Mouse (Mus musculus) CD4-positive, CD25-positive, alpha-beta regulatory T cell, adult 2 months (primary cell): ENCODE data around the gene Rcsd1.
"Not testable (repeated sequence)": the region's sequence is repeated elsewhere in the genome, so short reads cannot be mapped to it uniquely, and the experiment has no call there.

Source experiments
- DNase-seq: peaks from one replicate; pipeline ENCODE4 v3.0.0-alpha.2; 2012; ENCODE audit warnings: low read depth, low spot score

Gene Rcsd1

DNA sequence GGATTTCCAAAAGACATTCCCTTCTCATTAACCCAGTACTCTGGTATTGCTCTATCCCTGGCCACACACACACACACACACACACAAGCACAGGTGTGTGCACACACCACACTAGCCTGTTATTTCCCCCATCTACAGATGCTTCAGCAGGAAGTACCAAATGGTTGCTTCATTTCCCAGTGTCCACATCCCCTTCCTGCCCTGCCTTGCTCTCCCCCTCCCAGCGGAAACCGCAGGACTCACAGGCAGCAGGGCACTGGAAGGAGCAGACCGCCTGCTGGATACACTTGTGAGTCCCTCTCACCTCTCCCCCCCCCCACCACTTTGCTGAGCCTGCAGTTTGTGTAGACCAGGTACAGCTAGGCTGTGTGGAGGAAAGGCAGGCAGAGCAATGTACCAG lies 18.0 kb downstream of the Rcsd1 start:
- DNase-seq: peak; percentile 63

DNA sequence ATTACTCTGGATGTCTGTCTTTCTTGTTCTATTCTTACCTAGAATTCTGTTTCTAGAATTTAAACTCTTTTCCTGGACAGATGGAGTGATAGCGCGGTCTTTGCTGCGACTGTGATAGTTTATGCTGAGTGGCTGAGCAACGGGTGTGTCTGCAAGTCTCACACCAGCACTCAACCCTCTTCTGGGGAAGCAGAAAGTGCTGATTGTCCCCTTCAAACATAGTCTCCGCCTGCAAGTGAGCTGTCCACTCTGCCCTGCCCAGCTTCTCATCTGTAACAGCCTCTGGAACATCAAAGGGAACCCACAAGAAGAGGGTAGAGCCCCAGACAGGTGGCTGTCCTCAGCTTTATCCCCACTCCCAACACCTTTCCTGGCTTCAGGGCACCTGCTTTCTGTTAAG lies 19.7 kb downstream of the Rcsd1 start:
- DNase-seq: no peak

DNA sequence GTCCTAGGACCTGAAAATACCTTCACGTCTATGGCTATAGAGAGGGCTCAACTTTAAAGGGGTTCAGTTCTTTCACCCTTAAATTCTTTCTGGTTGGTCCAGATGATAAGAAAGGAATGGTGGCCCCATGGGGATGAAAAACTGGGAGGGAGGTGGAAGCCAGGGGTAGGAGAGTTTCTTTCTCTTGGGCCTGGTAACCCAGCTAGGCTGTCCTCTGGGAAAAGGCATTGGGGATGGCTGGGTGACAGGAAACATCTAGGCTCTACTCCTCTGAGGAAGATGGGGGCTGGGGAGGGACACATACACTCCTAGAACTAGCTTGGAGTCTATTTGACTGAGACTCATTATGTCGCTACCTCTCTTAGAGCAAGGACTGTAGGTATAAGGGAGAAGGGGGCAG lies 21.7 kb downstream of the Rcsd1 start:
- no peak for DNase-seq

DNA sequence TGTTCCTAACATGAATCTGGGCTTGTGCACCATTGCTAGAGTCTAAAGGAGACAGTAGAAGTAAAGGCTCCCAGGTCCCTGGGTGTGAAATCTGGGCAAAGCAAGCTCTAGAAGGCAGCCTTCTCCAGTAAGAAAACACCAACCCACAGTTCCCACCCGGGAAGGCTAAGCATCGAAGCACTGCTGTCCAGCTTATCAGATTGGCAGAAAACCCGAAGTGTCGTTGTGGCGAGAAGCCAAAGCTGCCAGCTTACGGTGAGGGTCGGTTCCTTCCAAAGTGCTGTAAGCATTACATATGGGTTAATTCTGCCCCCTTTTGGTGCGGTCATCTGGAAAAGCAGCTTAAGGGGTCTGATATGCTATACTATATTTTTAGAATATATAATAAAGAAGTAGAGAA lies 22.6 kb downstream of the Rcsd1 start:
- DNase-seq: no peak

DNA sequence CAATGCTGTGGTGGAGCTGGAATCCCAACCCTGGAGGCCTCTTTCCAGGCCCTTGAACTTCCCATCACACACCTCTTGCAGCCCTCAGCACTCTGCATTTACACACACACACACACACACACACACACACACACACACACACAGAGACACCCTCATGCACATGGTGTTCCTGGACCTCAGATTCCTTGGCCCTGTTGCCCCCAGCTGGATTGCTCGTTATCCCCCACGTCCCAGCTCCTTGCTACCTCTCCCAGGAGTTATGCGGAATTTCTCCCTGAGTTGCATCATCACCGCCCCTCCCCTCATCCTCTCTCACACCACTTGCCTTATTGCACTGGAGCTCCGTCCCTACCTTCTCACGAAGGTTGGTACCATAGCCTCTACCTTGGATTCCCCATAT lies 23.2 kb downstream of the Rcsd1 start:
- DNase-seq: no peak

DNA sequence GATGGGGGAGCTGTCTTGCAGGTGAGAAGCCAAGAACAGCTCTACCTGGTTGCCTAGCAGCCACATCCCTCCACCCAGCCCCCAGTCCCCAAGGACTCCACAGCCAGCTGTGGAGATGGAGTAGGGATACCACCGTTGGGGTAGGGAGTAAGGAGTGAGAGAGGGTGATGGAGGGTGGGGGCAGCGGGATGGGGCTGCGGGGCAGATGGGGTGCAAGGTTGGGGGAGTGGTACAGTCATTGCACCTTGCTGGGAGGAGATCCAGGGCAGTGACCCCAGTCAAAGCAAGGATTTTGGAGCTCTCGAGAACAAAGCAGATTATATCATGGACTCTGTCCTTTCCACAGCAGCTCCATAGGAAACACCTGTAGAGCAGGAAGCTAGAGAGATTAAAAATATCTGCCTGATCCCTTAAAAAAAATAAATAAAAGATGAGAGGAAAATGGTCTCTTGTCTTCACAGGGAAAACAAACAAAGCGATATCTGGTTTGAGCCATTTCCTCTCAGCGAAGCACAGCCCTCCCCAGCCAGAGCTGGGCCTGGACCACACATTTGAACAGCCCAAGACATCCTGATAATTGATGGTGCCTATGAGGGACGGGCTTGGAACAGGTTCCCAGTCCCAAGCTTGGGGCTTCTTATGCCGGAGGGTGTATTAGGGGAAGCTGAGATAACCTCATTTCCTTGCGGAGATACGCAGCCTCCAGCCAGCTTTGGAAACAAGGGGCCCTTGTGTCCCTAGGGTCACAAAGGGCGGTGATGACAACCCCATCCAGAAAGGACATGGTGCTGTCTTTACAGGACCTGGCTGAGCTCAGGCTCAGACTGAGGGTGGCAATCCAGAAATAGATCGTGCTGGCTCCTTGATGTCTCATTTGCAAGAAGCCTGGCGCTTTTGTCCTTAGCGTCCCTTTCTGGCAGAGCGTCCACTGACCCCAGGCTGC lies 25.0 kb downstream of the Rcsd1 start:
- DNase-seq: no peak

DNA sequence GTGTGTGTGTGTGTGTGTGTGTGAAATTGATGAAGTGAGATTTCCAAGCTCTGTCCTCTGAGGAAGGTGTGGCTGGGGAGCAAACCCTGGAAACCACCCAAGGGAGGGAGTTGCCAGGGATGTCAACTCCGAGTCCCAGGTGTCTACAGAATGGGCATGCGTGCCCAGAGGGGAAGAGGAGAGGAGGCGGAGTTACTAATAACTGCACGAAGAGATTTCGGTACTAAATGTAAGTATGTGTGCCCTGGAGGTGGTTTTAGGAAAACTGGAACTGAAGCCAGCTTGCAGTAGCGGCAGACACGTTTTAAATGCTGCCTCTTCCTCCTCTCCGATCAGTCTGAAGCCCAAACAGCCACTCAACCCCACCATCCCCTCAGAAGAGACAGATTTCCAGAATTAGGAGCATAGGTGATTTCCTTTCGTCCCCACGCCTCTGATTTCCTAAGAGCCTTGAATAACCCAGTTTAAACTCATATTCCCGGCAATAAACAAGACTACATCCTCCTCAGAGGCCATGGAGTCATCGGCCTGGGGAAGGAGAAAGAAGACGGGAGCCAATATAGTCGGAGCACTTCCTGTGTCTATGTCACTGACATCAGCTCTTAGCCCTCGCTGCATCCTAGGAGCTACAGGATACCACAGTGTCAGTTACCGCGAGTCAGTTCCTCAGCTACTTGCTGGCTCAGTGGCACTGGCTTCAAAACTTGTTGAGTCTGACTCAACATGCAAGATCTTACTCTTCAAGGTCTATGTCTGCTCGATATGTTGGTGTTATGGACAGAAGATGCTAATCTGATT lies 27.3 kb downstream of the Rcsd1 start:
- peak; percentile 54 for DNase-seq

DNA sequence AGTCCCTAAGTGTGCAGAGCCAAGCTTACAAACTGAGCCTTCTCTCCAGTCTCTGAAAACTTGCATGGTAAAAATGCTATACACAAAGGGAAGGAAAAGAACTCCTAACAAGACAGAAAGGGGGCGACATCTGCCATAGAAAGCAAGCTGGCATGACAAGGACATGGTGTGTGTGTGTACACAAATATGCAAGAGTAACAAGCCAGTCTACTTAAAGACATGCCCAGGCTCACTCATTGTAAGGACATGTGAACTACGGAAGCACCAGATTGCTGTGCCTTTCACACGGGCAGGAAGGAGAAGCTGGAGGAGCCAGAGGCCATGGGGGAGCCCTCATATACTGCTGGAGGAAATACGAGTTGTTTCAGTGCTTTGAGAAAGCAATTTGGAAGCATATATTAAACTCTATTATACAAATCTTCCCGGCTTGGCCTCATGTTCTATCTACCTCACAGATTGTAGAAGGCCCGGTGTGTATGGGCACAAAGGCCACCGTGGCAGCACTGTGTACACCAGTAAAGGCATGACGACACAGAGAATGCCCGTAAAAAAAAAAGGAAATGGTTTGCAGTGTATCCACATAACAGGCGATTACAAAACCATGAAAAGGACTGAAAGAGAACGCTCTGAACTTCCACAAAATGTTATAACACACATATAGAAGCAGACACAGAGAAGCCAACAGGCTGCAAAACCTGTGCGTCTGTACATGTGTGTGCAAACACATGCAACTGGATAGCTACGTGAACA lies 28.3 kb downstream of the Rcsd1 start:
- peak; percentile 51 for DNase-seq

DNA sequence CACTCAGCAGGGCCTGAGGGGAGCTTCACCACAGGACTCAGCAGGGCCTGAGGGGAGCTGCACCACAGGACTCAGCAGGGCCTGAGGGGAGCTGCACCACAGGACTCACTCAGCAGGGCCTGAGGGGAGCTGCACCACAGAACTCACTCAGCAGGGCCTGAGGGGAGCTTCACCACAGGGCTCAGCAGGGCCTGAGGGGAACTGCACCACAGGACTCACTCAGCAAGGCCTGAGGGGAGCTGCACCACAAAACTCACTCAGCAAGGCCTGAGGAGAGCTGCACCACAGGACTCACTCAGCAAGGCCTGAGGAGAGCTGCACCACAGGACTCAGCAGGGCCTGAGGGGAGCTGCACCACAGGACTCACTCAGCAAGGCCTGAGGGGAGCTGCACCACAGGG lies 29.5 kb downstream of the Rcsd1 start:
- not testable (repeated sequence) for DNase-seq

DNA sequence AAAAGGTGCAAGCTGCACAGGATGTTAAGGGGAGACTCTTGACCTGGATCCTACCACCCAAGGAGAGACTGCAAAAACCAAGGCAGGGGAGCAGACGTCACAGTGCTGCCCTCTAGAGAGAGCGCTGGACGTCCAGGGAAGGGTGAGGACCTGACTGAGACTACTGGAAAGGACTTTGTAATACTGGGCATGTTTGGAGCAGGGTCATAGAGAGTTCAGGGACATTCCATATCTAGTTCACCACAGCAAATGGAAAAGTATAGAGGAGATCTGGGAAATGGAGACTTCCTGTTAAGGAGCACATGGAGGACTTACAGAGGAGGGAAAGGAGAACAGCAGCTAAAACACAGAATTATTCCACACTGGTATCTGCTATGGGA lies 29.9 kb downstream of the Rcsd1 start:
- DNase-seq: no peak

DNA sequence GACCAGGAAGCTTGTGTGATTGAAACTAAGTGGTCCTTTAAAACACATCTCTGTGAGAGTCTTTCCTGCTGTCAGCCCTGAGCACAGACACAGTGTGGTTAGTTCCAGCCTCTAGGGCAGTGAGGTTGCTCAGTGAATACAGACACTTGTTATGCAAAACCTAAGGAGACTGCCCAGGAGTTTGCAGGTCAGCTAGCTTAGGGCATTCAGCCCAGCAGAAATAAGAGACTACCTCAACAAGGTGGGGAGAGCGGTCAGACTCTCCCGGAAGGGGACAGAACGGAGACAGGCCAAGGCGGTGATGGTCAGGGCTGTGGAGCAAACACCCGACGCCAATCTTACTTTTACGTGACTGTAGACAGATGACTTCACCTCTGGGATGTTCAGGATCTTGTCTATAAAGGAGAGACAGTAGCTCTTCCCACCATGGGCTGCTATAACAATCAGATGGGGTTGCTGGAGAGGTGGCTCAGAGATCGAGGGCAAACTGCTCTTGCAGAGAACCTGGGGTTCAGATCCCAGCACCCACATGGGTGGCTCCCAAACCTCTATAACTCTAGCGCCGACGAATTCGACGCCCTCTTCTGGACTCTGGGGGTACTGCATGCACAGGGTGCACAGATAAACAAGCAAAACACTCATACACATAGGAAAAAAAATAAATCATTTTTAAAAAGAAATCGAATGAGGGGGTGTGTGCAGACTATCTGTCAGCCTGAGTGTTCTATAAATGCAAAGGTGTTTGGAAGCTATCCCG lies 30.5 kb downstream of the Rcsd1 start:
- DNase-seq: peak; percentile 47

DNA sequence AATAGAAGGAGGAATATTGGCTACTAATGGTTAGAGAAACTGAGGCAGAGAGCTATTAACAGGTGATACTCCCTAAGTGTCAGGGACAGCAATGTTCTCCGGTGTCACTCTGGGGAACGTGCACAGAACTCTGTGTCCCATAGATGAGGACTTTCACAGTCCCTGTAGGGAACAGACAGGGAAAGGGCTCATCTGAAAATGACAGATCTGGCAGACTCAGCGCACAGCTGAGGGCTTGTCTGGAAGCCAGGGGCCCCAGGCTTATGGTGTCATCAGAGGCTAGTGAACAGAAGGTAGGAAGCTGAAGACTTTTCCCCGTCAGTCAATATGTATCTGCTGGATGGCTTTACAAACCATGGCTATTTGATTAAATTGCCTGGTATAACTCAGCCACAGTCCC lies 32.0 kb downstream of the Rcsd1 start:
- no peak for DNase-seq

DNA sequence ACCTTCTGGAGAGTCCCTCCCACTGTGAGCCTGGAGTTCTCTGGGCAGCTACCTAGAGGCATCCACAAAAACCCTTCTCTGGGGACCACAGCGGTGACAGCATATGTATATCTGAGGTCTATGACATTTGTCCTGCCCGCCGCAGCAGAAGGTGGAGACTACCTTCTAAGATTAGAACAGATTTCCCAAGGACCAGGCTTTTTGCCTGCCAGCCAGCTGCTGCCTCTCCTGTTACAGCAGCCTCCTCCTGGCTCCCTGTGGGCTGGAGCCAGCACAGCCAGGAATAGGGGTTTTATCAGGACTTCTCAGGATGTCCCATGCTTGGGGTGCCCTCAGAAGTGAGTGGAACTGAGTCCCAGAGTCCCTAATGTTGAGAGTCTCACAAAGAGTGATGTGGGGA lies 32.6 kb downstream of the Rcsd1 start:
- no peak for DNase-seq

DNA sequence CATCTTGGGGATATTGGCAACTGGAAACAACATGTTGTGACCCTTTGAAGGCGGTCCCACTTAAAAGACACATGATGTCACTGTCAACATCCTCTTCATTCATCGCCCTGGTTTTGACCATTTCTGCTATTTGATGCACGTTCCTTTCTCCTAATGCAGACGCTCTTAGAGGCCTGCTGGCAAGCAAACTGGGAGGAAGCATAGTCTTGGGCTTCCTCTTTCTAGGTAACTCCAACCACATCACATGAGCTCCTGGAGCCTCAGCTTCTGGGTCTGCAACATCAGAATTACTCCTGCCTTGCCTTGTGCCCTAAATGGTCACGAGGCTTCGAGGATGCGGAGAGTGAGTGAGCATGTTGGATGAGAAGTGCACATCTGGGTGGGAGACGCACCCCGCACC lies 34.4 kb downstream of the Rcsd1 start:
- DNase-seq: no peak

DNA sequence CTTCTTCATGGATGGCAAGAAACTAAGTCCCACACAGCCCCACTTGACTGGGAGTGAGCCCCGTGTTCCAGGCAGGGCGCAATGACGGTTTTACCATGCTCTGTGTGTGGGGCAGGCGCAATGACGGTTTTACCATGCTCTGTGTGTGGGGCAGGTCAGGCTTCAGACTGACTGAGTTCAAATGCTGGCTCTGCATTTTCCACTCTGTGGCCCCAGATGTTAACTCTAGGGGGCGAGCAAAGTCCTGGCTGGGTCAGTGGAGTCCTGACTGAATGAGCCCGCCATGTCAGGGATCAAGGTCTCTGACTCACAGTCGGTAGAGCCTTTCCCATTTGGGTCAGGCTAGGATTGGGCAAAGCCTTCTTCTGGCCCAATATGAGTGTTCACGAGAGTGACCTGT lies 37.2 kb downstream of the Rcsd1 start:
- peak; percentile 35 for DNase-seq

DNA sequence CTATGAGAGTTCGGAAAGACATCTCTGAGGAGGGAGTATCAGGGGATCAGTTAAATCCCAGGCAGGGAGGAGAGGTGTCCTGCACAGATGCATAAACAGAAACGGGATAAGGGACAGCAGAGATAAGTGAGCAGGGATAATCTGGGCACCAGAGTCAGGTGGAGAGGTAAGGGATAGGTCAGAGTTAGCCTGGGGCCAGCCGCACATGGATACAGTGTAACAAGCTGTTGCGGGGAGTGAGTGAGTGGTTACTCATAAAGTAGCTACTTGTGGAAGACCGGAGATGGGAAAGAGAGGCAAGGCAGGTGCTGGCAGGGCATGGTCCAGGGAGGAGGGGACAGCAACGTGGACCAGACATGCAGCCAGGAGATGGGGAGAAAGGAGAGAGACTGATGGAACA lies 39.5 kb downstream of the Rcsd1 start:
- no peak for DNase-seq

DNA sequence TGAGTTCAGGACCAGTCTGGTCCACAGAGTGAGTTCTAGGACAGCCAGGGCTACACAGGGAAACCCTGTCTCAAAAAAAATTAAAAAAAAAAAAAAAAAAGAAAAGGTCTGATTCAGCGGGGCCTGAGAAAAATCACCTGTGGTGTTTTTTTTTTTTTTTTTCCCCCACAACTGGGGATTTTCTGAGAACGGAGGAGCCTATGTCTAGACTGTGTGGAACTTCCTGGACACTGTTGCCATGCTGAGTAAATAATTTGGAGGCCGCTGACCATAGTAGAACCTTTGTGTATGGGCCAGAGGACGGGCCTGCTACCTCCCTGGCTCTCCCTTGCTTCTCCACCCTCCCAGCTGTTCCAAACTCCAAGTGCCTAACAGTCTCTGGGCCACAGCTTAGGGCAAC lies 40.7 kb downstream of the Rcsd1 start:
- DNase-seq: peak; percentile 55

DNA sequence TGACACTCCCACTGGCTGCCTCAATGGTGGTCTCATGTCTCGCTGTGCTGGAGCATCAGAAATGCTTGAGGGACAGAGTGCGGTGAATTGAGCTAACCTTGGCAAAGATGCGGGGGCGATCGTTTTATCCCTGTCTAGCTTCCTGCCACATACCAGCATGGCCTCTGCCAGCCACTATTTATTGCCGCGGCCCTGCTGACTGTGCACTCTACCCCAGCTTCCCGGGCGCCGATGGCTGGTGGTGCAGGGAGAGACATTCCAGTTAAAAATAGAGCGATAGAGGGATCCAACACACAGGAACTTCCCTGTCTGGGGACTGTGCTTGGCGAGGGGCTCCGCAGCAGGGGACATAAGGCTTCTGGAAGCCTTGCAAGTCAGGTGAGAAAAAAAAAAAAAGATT lies 42.2 kb downstream of the Rcsd1 start:
- no peak for DNase-seq

DNA sequence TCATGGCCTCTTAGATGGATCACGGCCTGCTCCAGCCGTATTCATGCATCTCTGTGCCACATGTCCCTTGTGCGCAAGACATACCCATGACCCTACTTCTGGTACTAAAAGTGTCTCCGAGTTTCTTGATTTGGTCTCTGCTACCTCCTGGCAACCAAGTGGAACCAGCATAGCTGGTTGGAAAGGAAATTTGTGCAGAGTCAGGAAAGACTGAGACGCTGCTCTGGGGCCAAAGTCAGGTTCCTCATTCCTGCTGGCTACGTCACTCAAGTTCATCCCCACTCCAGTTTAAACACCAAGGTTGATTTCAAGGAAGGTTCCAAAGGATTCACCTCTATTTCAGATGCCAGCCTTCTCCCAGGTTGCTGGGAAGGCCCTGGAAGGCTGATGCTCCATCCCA lies 42.6 kb downstream of the Rcsd1 start:
- no peak for DNase-seq

DNA sequence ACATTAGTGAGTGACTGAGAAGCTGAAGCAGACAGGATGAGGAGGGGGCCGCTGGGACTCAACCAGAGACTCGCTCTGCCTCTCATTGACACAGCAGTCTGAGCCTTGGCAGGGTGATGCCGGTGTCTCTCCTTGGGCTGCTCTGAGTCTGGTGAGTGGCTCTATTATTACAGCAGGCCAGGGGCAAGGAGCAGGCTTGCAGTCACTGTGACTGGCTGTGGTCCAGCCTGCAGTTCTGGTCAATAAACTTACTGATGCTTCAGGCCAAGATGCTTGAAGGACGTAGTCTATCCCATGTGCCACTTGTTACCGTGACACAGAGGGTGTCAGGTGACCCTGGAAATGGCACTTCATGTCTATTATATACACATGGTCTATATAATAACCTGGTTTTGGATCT lies 43.8 kb downstream of the Rcsd1 start:
- no peak for DNase-seq

DNA sequence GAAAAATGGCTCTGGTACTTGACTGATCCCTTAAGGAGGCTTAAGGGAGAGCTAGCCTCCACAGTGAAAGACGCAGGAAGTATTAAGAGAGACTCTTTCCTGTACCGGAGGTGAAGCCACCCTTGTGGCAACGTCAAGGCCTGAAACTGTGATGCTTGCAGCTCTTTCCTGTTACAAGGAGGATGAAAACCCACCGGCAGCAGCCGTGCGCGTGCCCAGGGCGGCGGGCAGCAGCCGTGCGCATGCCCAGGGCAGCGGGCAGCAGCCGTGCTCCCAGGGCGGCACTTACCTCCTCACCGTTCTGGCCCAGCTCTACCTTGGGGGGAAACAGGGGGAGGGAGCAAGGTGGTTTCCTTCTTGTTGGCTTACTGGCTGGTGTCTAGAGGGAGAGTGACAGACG lies 46.3 kb downstream of the Rcsd1 start:
- no peak for DNase-seq
